In the genomic region with DNA sequence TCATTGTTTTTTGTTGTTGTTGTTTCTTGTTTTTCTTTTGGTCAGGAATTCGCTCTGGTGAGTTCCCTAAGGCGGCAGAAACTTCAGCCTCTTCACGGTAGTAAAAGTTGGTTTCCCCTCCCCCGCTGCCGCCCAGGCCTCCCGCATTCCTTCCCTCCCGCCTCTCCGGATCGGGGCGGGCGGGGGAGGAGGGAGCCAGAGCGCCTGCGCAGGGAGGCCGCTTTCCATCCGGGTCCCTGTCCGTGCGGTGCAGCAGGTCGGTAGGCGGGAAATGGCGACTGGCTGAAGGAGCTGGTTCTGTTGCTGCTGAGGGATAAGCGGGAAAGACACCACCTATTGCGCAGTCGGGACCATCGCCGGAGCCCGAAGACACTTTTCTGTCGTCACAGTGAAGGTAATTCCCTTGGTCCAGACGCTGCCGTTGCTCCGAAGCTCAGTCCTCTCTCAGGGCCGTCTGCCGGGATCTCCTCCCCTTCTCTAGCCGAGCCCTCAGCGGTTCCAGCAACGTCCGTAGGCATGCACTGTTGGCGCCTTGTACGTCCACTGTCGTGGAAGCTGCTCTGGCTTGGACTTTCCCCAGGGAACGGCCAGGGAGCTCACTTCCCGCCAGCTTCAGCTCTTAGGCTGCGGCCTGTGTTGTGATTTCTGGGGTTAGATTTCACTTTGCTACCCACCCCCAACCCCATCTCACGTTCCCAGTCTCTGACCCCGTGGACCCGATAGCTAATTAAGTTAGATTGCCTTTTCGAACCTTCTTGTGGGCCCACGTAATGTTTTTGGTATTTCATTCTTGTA, we compare ENCODE assay signal across 7 mouse cellular contexts. TPM values are rescaled to one million over a fixed set of nuclear protein-coding genes. Genes with fewer than 3 reads are reported as not detected.
A peak's percentile ranks its signal among the peaks of the same experiment; 100 is the strongest.
DNase-seq lines count a peak whose midpoint lies in the region; ATAC-seq lines count a peak whose summit lies in the region.

No protein-coding gene starts in this region.

- peak overlapping the region; percentile 97 for H3K9ac ChIP-seq in intestine, embryonic 15.5 days

- DNase-seq in adrenal gland, adult (ENCODE audit: inconsistent age in 2 of 2, low spot score in 1 of 2) = peak; percentile 96 to 99
- DNase-seq in embryo, embryonic 10.5 days (ENCODE audit: low spot score) = peak; percentile 95
- DNase-seq in gastrocnemius, postnatal 25 days = peak; percentile 96
- DNase-seq in left cerebral cortex, postnatal 25 days (ENCODE audit: low spot score in 2 of 2) = peak; percentile 93 to 96
- peak; percentile 97 for DNase-seq in midbrain, embryonic 10.5 days (ENCODE audit: low spot score)
- peak; percentile 97 for DNase-seq in right cerebral cortex, postnatal 4 days

- H3K36me3 ChIP-seq in intestine, embryonic 15.5 days = no peaks in the 10 kb centered on the region
- H3K36me3 ChIP-seq in midbrain, embryonic 10.5 days = peaks cover 20% of the 10 kb centered on the region

- peak overlapping the region; percentile 96 for H3K27ac ChIP-seq in intestine, embryonic 15.5 days
- H3K27ac ChIP-seq in midbrain, embryonic 10.5 days (replicated peaks) = peak overlapping the region; percentile 94

- intact Hi-C loops in left cerebral cortex, postnatal 25 days (cut with DNase I) = loop anchor here (2.0 kb wide), 2 partner anchors 72 to 90 kb away; a partner anchor contains a TSS

- H3K9me3 ChIP-seq in intestine, embryonic 15.5 days = no peaks in the 10 kb centered on the region
- H3K9me3 ChIP-seq in midbrain, embryonic 10.5 days (replicated peaks) = no peaks in the 10 kb centered on the region

- H3K4me3 ChIP-seq in intestine, embryonic 15.5 days (replicated peaks) = peak overlapping the region; percentile 86
- H3K4me3 ChIP-seq in midbrain, embryonic 10.5 days = peak overlapping the region; percentile 94

- ATAC-seq in intestine, embryonic 15.5 days = peak; percentile 97

- H3K4me1 ChIP-seq in intestine, embryonic 15.5 days (replicated peaks) = peaks cover 5% of the 10 kb centered on the region; the same call in 1 of the 2 replicates
- peaks cover 23% of the 10 kb centered on the region for H3K4me1 ChIP-seq in midbrain, embryonic 10.5 days

- H3K27me3 ChIP-seq in intestine, embryonic 15.5 days (replicated peaks) = no peaks in the 10 kb centered on the region
- H3K27me3 ChIP-seq in midbrain, embryonic 10.5 days (ENCODE audit: low read depth, poor library complexity, severe bottlenecking) = peaks cover 4% of the 10 kb centered on the region; the same call in 1 of the 2 replicates

- peak overlapping the region; percentile 73 for H3K4me2 ChIP-seq in intestine, embryonic 15.5 days (replicated peaks)

- WGBS in intestine, embryonic 15.5 days = under 1% methylated on average over 47 of the region's 47 CpGs
- WGBS in midbrain, embryonic 10.5 days = under 1% methylated on average over 47 of the region's 47 CpGs

RNA-seq across cellular contexts. Expression of a gene that starts 0.5 kb away (rescaled TPM):
- under 1 TPM in 1 of 2 experiments, not detected in 1; 0.15 TPM for total RNA-seq in gastrocnemius, postnatal 25 days (2021)
- polyA plus RNA-seq in intestine, embryonic 15.5 days (2015; fragmentation: Nextera tagmentation; extraction: Ambion mirVana) = 0.11 TPM in 2 replicates
- total RNA-seq in left cerebral cortex, postnatal 25 days (2021) = under 1 TPM in 1 of 2 experiments, not detected in 1; 0.18 TPM
- 0.19 and 0.37 TPM in 2 replicates for polyA plus RNA-seq in midbrain, embryonic 10.5 days (2016; fragmentation: Nextera tagmentation; extraction: Ambion mirVana)

RNA-seq across cellular contexts. Expression of a gene that starts 0.6 kb away (rescaled TPM):
- total RNA-seq in gastrocnemius, postnatal 25 days (2021) = 1 to 10 TPM; 7.2 to 7.6 TPM
- 36.3 and 46.8 TPM in 2 replicates for polyA plus RNA-seq in intestine, embryonic 15.5 days (2015; fragmentation: Nextera tagmentation; extraction: Ambion mirVana)
- 10 to 100 TPM; 35.9 to 38.3 TPM for total RNA-seq in left cerebral cortex, postnatal 25 days (2021)
- 55.6 and 59.1 TPM in 2 replicates for polyA plus RNA-seq in midbrain, embryonic 10.5 days (2016; fragmentation: Nextera tagmentation; extraction: Ambion mirVana)

Comparison
In these comparisons a context has a peak if more than half of its experiments do, and no peak if none do; other contexts are left out.
1. Peak in every context shown above with its lines: DNase-seq, ATAC-seq, H3K4me3 ChIP-seq and H3K27ac ChIP-seq.
2. RNA of a gene that starts 0.6 kb away (total RNA-seq): 35.9 to 38.3 TPM in left cerebral cortex, postnatal 25 days; 7.2 to 7.6 TPM in gastrocnemius, postnatal 25 days; every median in the first group is over 4 times any median in the second.